Mouse (Mus musculus) heart, embryonic 10.5 days (tissue): ENCODE measurements at regions not wholly inside any gene's neighbourhood (a gene's known extent, or its start where the extent isn't known, plus 50 kb on each side); places are given as distances from the start of the nearest gene placed in this dataset.
"Not testable (repeated sequence)": the region's sequence is repeated elsewhere in the genome, so short reads cannot be mapped to it uniquely, and the experiment has no call there.

Source experiments
- DNase-seq: peaks from one replicate; pipeline ENCODE4 v3.0.0-alpha.2; 2017; ENCODE audit warnings: low spot score
- H3K27ac ChIP-seq: fragments of 300-500 bp; sonication (generic); 2 replicates; pipeline ENCODE4 v1.5.1; 2016; ENCODE audit warnings: mild to moderate bottlenecking
- H3K27me3 ChIP-seq: fragments of 300-500 bp; sonication (generic); 2 replicates; pipeline ENCODE4 v1.6.1; 2016; ENCODE audit warnings: mild to moderate bottlenecking; ENCODE audit not compliant: poor library complexity, insufficient read depth, severe bottlenecking
- H3K36me3 ChIP-seq: fragments of 300-500 bp; sonication (generic); 2 replicates; pipeline ENCODE4 v1.6.1; 2016; ENCODE audit warnings: mild to moderate bottlenecking, moderate library complexity
- H3K4me1 ChIP-seq: fragments of 300-500 bp; sonication (generic); 2 replicates; pipeline ENCODE4 v1.6.1; 2016; ENCODE audit warnings: mild to moderate bottlenecking
- H3K4me3 ChIP-seq: fragments of 300-500 bp; sonication (generic); 2 replicates; pipeline ENCODE4 v1.5.1; 2016; ENCODE audit warnings: mild to moderate bottlenecking, moderate library complexity
- H3K9me3 ChIP-seq: fragments of 300-500 bp; sonication (generic); 2 replicates; pipeline ENCODE4 v1.6.1; 2016; ENCODE audit warnings: mild to moderate bottlenecking, moderate library complexity
- WGBS: fragments of 180-500 bp; shearing (Covaris S2); methylation state at CpG from one replicate; pipeline ENCODE4 v1.1.7; 2016; 5-methylcytosine and 5-hydroxymethylcytosine counted together

GRCm38 (mm10) chr11:24301201-24301600 lies 223.3 kb downstream of the Bcl11a start:
- Histone ChIP-seq H3K36me3 (no peaks in the 10 kb centered on the region), H3K4me1 (peaks cover 29% of the 10 kb centered on the region), H3K27ac (no peak overlapping the region), H3K9me3 (no peaks in the 10 kb centered on the region), H3K27me3 (peaks cover 4% of the 10 kb centered on the region; the same call in 1 of the 2 replicates), H3K4me3 (no peak overlapping the region)
- DNase-seq: no peak
- 71% methylated on average over 3 of the region's 3 CpGs for WGBS

GRCm38 (mm10) chr11:24305145-24305553 lies 227.3 kb downstream of the Bcl11a start:
- H3K27ac ChIP-seq: peak overlapping the region; percentile 62
- peaks cover 29% of the 10 kb centered on the region for H3K4me1 ChIP-seq
- WGBS: under 1% methylated on average over 17 of the region's 17 CpGs

GRCm38 (mm10) chr11:24305691-24306090 lies 227.8 kb downstream of the Bcl11a start:
- DNase-seq: no peak
- Histone ChIP-seq H3K9me3 (no peaks in the 10 kb centered on the region), H3K4me1 (peaks cover 25% of the 10 kb centered on the region), H3K27me3 (peaks cover 11% of the 10 kb centered on the region; the same call in 1 of the 2 replicates), H3K36me3 (no peaks in the 10 kb centered on the region), H3K4me3 (peak overlapping the region; percentile 58), H3K27ac (no peak overlapping the region)
- WGBS: 2% methylated on average over 11 of the region's 11 CpGs

More at GRCm38 (mm10) chr11:24305145-24305553, 227.3 kb downstream of the Bcl11a start:
- Histone ChIP-seq H3K4me3 (peak overlapping the region; percentile 58), H3K27me3 (peaks cover 11% of the 10 kb centered on the region; the same call in 1 of the 2 replicates), H3K9me3 (no peaks in the 10 kb centered on the region), H3K36me3 (no peaks in the 10 kb centered on the region)
- DNase-seq: no peak

- 53% methylated on average over 2 of the region's 2 CpGs for WGBS
Measured at GRCm38 (mm10) chr11:24306101-24306500, 228.2 kb downstream of the Bcl11a start.

GRCm38 (mm10) chr11:24307601-24308252 lies 229.9 kb downstream of the Bcl11a start:
- no peak for DNase-seq
- WGBS: 46% methylated on average over 6 of the region's 6 CpGs
- Histone ChIP-seq H3K4me3 (no peak overlapping the region), H3K9me3 (no peaks in the 10 kb centered on the region), H3K27me3 (peaks cover 11% of the 10 kb centered on the region; the same call in 1 of the 2 replicates), H3K27ac (no peak overlapping the region), H3K4me1 (peaks cover 25% of the 10 kb centered on the region), H3K36me3 (no peaks in the 10 kb centered on the region)

More at GRCm38 (mm10) chr11:24306101-24306500, 228.2 kb downstream of the Bcl11a start:
- no peak for DNase-seq
- Histone ChIP-seq H3K4me1 (peaks cover 25% of the 10 kb centered on the region), H3K36me3 (no peaks in the 10 kb centered on the region), H3K27me3 (peaks cover 11% of the 10 kb centered on the region; the same call in 1 of the 2 replicates), H3K9me3 (no peaks in the 10 kb centered on the region), H3K27ac (0 out of 2 replicates have a peak overlapping the region, but pooled peaks have one; percentile 16), H3K4me3 (peak overlapping the region; percentile 58)

- peaks cover 11% of the 10 kb centered on the region; the same call in 1 of the 2 replicates for H3K27me3 ChIP-seq
- H3K4me3 ChIP-seq: no peak overlapping the region
- H3K9me3 ChIP-seq: no peaks in the 10 kb centered on the region
- H3K36me3 ChIP-seq: no peaks in the 10 kb centered on the region
- peak overlapping the region; percentile 49; the same call in 1 of the 2 replicates for H3K27ac ChIP-seq
- WGBS: 44% methylated on average over 1 of the region's 1 CpGs
- peaks cover 25% of the 10 kb centered on the region for H3K4me1 ChIP-seq
- DNase-seq: no peak
Measured at GRCm38 (mm10) chr11:24308253-24308633, 230.4 kb downstream of the Bcl11a start.

GRCm38 (mm10) chr11:24314046-24314445 lies 236.2 kb downstream of the Bcl11a start:
- Histone ChIP-seq H3K4me1 (no peaks in the 10 kb centered on the region), H3K27me3 (no peaks in the 10 kb centered on the region), H3K36me3 (no peaks in the 10 kb centered on the region), H3K9me3 (no peaks in the 10 kb centered on the region), H3K27ac (no peak overlapping the region), H3K4me3 (no peak overlapping the region)
- DNase-seq: no peak
- 85% methylated on average over 1 of the region's 1 CpGs for WGBS

GRCm38 (mm10) chr11:24315582-24315981 lies 237.7 kb downstream of the Bcl11a start:
- Histone ChIP-seq H3K36me3 (no peaks in the 10 kb centered on the region), H3K27me3 (no peaks in the 10 kb centered on the region), H3K4me1 (no peaks in the 10 kb centered on the region), H3K9me3 (no peaks in the 10 kb centered on the region), H3K27ac (no peak overlapping the region), H3K4me3 (no peak overlapping the region)
- DNase-seq: no peak
- WGBS: 76% methylated on average over 3 of the region's 3 CpGs

- Histone ChIP-seq H3K27me3 (no peaks in the 10 kb centered on the region), H3K4me1 (no peaks in the 10 kb centered on the region), H3K36me3 (no peaks in the 10 kb centered on the region), H3K27ac (no peak overlapping the region), H3K4me3 (no peak overlapping the region), H3K9me3 (no peaks in the 10 kb centered on the region)
- WGBS: 75% methylated on average over 4 of the region's 4 CpGs
- DNase-seq: no peak
Measured at GRCm38 (mm10) chr11:24316198-24316597, 238.3 kb downstream of the Bcl11a start.

- no peak overlapping the region for H3K4me3 ChIP-seq
- no peaks in the 10 kb centered on the region for H3K36me3 ChIP-seq
- H3K4me1 ChIP-seq: no peaks in the 10 kb centered on the region
- no peaks in the 10 kb centered on the region for H3K9me3 ChIP-seq
- WGBS: 84% methylated on average over 2 of the region's 2 CpGs
- H3K27me3 ChIP-seq: no peaks in the 10 kb centered on the region
- DNase-seq: no peak
- no peak overlapping the region for H3K27ac ChIP-seq
Measured at GRCm38 (mm10) chr11:24317989-24318735, 240.3 kb downstream of the Bcl11a start.

- Histone ChIP-seq H3K9me3 (no peaks in the 10 kb centered on the region), H3K27ac (no peak overlapping the region), H3K4me1 (no peaks in the 10 kb centered on the region), H3K4me3 (no peak overlapping the region), H3K36me3 (no peaks in the 10 kb centered on the region), H3K27me3 (no peaks in the 10 kb centered on the region)
- DNase-seq: no peak
- WGBS: 88% methylated on average over 3 of the region's 3 CpGs
Measured at GRCm38 (mm10) chr11:24319222-24319621, 241.4 kb downstream of the Bcl11a start.

- not testable (repeated sequence) for H3K36me3 ChIP-seq, DNase-seq, H3K9me3 ChIP-seq, H3K4me3 ChIP-seq, H3K27ac ChIP-seq, H3K4me1 ChIP-seq, H3K27me3 ChIP-seq
- 85% methylated on average over 5 of the region's 5 CpGs for WGBS
Measured at GRCm38 (mm10) chr11:24322412-24322811, 244.6 kb downstream of the Bcl11a start.

GRCm38 (mm10) chr11:24328481-24328880 lies 250.6 kb downstream of the Bcl11a start:
- Histone ChIP-seq H3K27me3 (no peaks in the 10 kb centered on the region), H3K9me3 (no peaks in the 10 kb centered on the region), H3K4me3 (no peak overlapping the region), H3K36me3 (no peaks in the 10 kb centered on the region), H3K27ac (0 out of 2 replicates have a peak overlapping the region, but pooled peaks have one; percentile 36), H3K4me1 (peaks cover 10% of the 10 kb centered on the region)
- WGBS: 24% methylated on average over 4 of the region's 4 CpGs
- no peak for DNase-seq
